Mouse (Mus musculus): ENCODE results near the gene Cd300lf. TPM values are rescaled to one million over a fixed set of nuclear protein-coding genes. Genes with fewer than 3 reads are reported as not detected.

Gene Cd300lf
- polyA plus RNA-seq, 1 experiment from 2014 or later: 1.0 TPM

GRCm38 (mm10) chr11:115172825-115173287 is 39.1 kb upstream of the Cd300lf start:
- Histone ChIP-seq H3K4me3 (ENCODE audit: low read depth, low read length) (no peak overlapping the region), H3K4me1 (replicated peaks; ENCODE audit: control insufficient read depth, insufficient read depth, low read length) (peaks cover 67% of the 10 kb centered on the region), H3K4me2 (ENCODE audit: low read length) (peak overlapping the region; percentile 18; the same call in 1 of the 2 replicates), H3K9ac (ENCODE audit: low read length) (no peak overlapping the region), H3K27ac (ENCODE audit: low read depth) (no peak overlapping the region), H3K27me3 (replicated peaks; ENCODE audit: control insufficient read depth, insufficient read depth, low read length) (no peaks in the 10 kb centered on the region), H3K36me3 (ENCODE audit: control insufficient read depth, insufficient read depth, low read length) (no peaks in the 10 kb centered on the region), H3K9me3 (ENCODE audit: control insufficient read depth, low read length) (no peaks in the 10 kb centered on the region)
- 43% methylated on average over 4 of the region's 4 CpGs for WGBS
- ATAC-seq (replicated peaks; ENCODE audit: low FRiP score, low TSS enrichment, low read depth): peak; percentile 9; the same call in 1 of the 2 replicates
- peak; percentile 64 for DNase-seq (ENCODE audit: low spot score)

GRCm38 (mm10) chr11:115171125-115171524 is 37.3 kb upstream of the Cd300lf start:
- 37% methylated on average over 8 of the region's 8 CpGs for WGBS
- DNase-seq (ENCODE audit: low spot score) (no peak), ATAC-seq (replicated peaks; ENCODE audit: low FRiP score, low TSS enrichment, low read depth) (no peak)
- no peak overlapping the region for H3K4me3 ChIP-seq (ENCODE audit: low read depth, low read length)
- H3K4me2 ChIP-seq (ENCODE audit: low read length): no peak overlapping the region
- H3K27me3 ChIP-seq (replicated peaks; ENCODE audit: control insufficient read depth, insufficient read depth, low read length): no peaks in the 10 kb centered on the region
- no peak overlapping the region for H3K9ac ChIP-seq (ENCODE audit: low read length)
- H3K9me3 ChIP-seq (ENCODE audit: control insufficient read depth, low read length): no peaks in the 10 kb centered on the region
- no peaks in the 10 kb centered on the region for H3K36me3 ChIP-seq (ENCODE audit: control insufficient read depth, insufficient read depth, low read length)
- H3K4me1 ChIP-seq (replicated peaks; ENCODE audit: control insufficient read depth, insufficient read depth, low read length): peaks cover 53% of the 10 kb centered on the region
- no peak overlapping the region for H3K27ac ChIP-seq (ENCODE audit: low read depth)

- Histone ChIP-seq H3K9me3 (ENCODE audit: control insufficient read depth, low read length) (no peaks in the 10 kb centered on the region), H3K4me2 (ENCODE audit: low read length) (no peak overlapping the region), H3K9ac (ENCODE audit: low read length) (no peak overlapping the region), H3K4me1 (replicated peaks; ENCODE audit: control insufficient read depth, insufficient read depth, low read length) (peaks cover 48% of the 10 kb centered on the region), H3K4me3 (ENCODE audit: low read depth, low read length) (no peak overlapping the region), H3K27me3 (replicated peaks; ENCODE audit: control insufficient read depth, insufficient read depth, low read length) (no peaks in the 10 kb centered on the region), H3K36me3 (ENCODE audit: control insufficient read depth, insufficient read depth, low read length) (no peaks in the 10 kb centered on the region), H3K27ac (ENCODE audit: low read depth) (no peak overlapping the region)
- 86% methylated on average over 4 of the region's 4 CpGs for WGBS
- ATAC-seq (replicated peaks; ENCODE audit: low FRiP score, low TSS enrichment, low read depth) (no peak), DNase-seq (ENCODE audit: low spot score) (no peak)
Measured at GRCm38 (mm10) chr11:115169430-115169829, 35.6 kb upstream of the Cd300lf start.

GRCm38 (mm10) chr11:115167631-115168249 is 33.9 kb upstream of the Cd300lf start:
- Histone ChIP-seq H3K4me2 (ENCODE audit: low read length) (no peak overlapping the region), H3K27ac (ENCODE audit: low read depth) (no peak overlapping the region), H3K4me3 (ENCODE audit: low read depth, low read length) (no peak overlapping the region), H3K27me3 (replicated peaks; ENCODE audit: control insufficient read depth, insufficient read depth, low read length) (no peaks in the 10 kb centered on the region), H3K9ac (ENCODE audit: low read length) (no peak overlapping the region), H3K4me1 (replicated peaks; ENCODE audit: control insufficient read depth, insufficient read depth, low read length) (peaks cover 35% of the 10 kb centered on the region), H3K36me3 (ENCODE audit: control insufficient read depth, insufficient read depth, low read length) (no peaks in the 10 kb centered on the region), H3K9me3 (ENCODE audit: control insufficient read depth, low read length) (no peaks in the 10 kb centered on the region)
- no peak for ATAC-seq (replicated peaks; ENCODE audit: low FRiP score, low TSS enrichment, low read depth)
- 74% methylated on average over 8 of the region's 8 CpGs for WGBS
- no peak for DNase-seq (ENCODE audit: low spot score)

- H3K9ac ChIP-seq (ENCODE audit: low read length): no peak overlapping the region
- no peaks in the 10 kb centered on the region for H3K27me3 ChIP-seq (replicated peaks; ENCODE audit: control insufficient read depth, insufficient read depth, low read length)
- no peaks in the 10 kb centered on the region for H3K36me3 ChIP-seq (ENCODE audit: control insufficient read depth, insufficient read depth, low read length)
- no peak overlapping the region for H3K4me2 ChIP-seq (ENCODE audit: low read length)
- H3K27ac ChIP-seq (ENCODE audit: low read depth): no peak overlapping the region
- ATAC-seq (replicated peaks; ENCODE audit: low FRiP score, low TSS enrichment, low read depth): no peak
- no peaks in the 10 kb centered on the region for H3K9me3 ChIP-seq (ENCODE audit: control insufficient read depth, low read length)
- no peak overlapping the region for H3K4me3 ChIP-seq (ENCODE audit: low read depth, low read length)
- DNase-seq (ENCODE audit: low spot score): no peak
- 65% methylated on average over 3 of the region's 3 CpGs for WGBS
- H3K4me1 ChIP-seq (replicated peaks; ENCODE audit: control insufficient read depth, insufficient read depth, low read length): peaks cover 30% of the 10 kb centered on the region
Measured at GRCm38 (mm10) chr11:115166776-115167175, 33.0 kb upstream of the Cd300lf start.

GRCm38 (mm10) chr11:115164976-115165374 is 31.2 kb upstream of the Cd300lf start:
- Histone ChIP-seq H3K36me3 (ENCODE audit: control insufficient read depth, insufficient read depth, low read length) (no peaks in the 10 kb centered on the region), H3K4me3 (ENCODE audit: low read depth, low read length) (peak overlapping the region; percentile 75), H3K9me3 (ENCODE audit: control insufficient read depth, low read length) (no peaks in the 10 kb centered on the region), H3K4me1 (replicated peaks; ENCODE audit: control insufficient read depth, insufficient read depth, low read length) (peaks cover 25% of the 10 kb centered on the region), H3K27me3 (replicated peaks; ENCODE audit: control insufficient read depth, insufficient read depth, low read length) (no peaks in the 10 kb centered on the region), H3K27ac (ENCODE audit: low read depth) (peak overlapping the region; percentile 57; the same call in 1 of the 2 replicates), H3K4me2 (ENCODE audit: low read length) (peak overlapping the region; percentile 76), H3K9ac (ENCODE audit: low read length) (peak overlapping the region; percentile 35; the same call in 1 of the 2 replicates)
- 2% methylated on average over 9 of the region's 9 CpGs for WGBS
- DNase-seq (ENCODE audit: low spot score) (peak; percentile 68), ATAC-seq (replicated peaks; ENCODE audit: low FRiP score, low TSS enrichment, low read depth) (peak; percentile 44)

GRCm38 (mm10) chr11:115164341-115164975 is 30.7 kb upstream of the Cd300lf start:
- Histone ChIP-seq H3K36me3 (ENCODE audit: control insufficient read depth, insufficient read depth, low read length) (no peaks in the 10 kb centered on the region), H3K27me3 (replicated peaks; ENCODE audit: control insufficient read depth, insufficient read depth, low read length) (no peaks in the 10 kb centered on the region), H3K27ac (ENCODE audit: low read depth) (peak overlapping the region; percentile 57; the same call in 1 of the 2 replicates), H3K4me2 (ENCODE audit: low read length) (peak overlapping the region; percentile 76), H3K4me3 (ENCODE audit: low read depth, low read length) (peak overlapping the region; percentile 75), H3K9me3 (ENCODE audit: control insufficient read depth, low read length) (no peaks in the 10 kb centered on the region), H3K4me1 (replicated peaks; ENCODE audit: control insufficient read depth, insufficient read depth, low read length) (peaks cover 25% of the 10 kb centered on the region), H3K9ac (ENCODE audit: low read length) (peak overlapping the region; percentile 55)
- peak; percentile 69 for DNase-seq (ENCODE audit: low spot score)
- ATAC-seq (replicated peaks; ENCODE audit: low FRiP score, low TSS enrichment, low read depth): peak; percentile 24
- WGBS: under 1% methylated on average over 13 of the region's 14 CpGs

GRCm38 (mm10) chr11:115163568-115164150 is 29.9 kb upstream of the Cd300lf start:
- Histone ChIP-seq H3K4me1 (replicated peaks; ENCODE audit: control insufficient read depth, insufficient read depth, low read length) (peaks cover 25% of the 10 kb centered on the region), H3K9ac (ENCODE audit: low read length) (peak overlapping the region; percentile 55), H3K27me3 (replicated peaks; ENCODE audit: control insufficient read depth, insufficient read depth, low read length) (no peaks in the 10 kb centered on the region), H3K27ac (ENCODE audit: low read depth) (peak overlapping the region; percentile 62), H3K4me3 (ENCODE audit: low read depth, low read length) (peak overlapping the region; percentile 75), H3K9me3 (ENCODE audit: control insufficient read depth, low read length) (no peaks in the 10 kb centered on the region), H3K36me3 (ENCODE audit: control insufficient read depth, insufficient read depth, low read length) (no peaks in the 10 kb centered on the region), H3K4me2 (ENCODE audit: low read length) (peak overlapping the region; percentile 76)
- peak; percentile 12; the same call in 1 of the 2 replicates for ATAC-seq (replicated peaks; ENCODE audit: low FRiP score, low TSS enrichment, low read depth)
- no peak for DNase-seq (ENCODE audit: low spot score)
- under 1% methylated on average over 47 of the region's 47 CpGs for WGBS
